Mouse (Mus musculus): ENCODE measurements around the gene Tuba3b. TPM values are rescaled to one million over a fixed set of nuclear protein-coding genes. Genes with fewer than 3 reads are reported as not detected.

Gene Tuba3b
- polyA plus RNA-seq, 1 experiment: not detected

GRCm38 (mm10) chr6:145656740-145657591 lies 41.4 kb downstream of the Tuba3b start:
- TF ChIP-seq POLR2A (IDR thresholded peaks at IDR 0.05; ENCODE audit: extremely low read depth, insufficient read depth, low read length) (no peak), CTCF (IDR thresholded peaks at IDR 0.05; ENCODE audit: extremely low read depth, insufficient read depth, low read length) (0 out of 2 replicates have a peak, but pooled peaks have one; percentile 12)
- no peak overlapping the region for H3K27ac ChIP-seq (ENCODE audit: insufficient read depth, low read length)
- H3K4me3 ChIP-seq (ENCODE audit: insufficient read depth, low read length): no peak overlapping the region
- H3K4me1 ChIP-seq (ENCODE audit: control insufficient read depth, insufficient read depth, low read length): no peaks in the 10 kb centered on the region

- Histone ChIP-seq H3K4me1 (ENCODE audit: control insufficient read depth, insufficient read depth, low read length) (no peaks in the 10 kb centered on the region), H3K4me3 (ENCODE audit: insufficient read depth, low read length) (no peak overlapping the region), H3K27ac (ENCODE audit: insufficient read depth, low read length) (no peak overlapping the region)
- TF ChIP-seq POLR2A (IDR thresholded peaks at IDR 0.05; ENCODE audit: extremely low read depth, insufficient read depth, low read length): no peak
- TF ChIP-seq CTCF (IDR thresholded peaks at IDR 0.05; ENCODE audit: extremely low read depth, insufficient read depth, low read length): no peak
Measured at GRCm38 (mm10) chr6:145659116-145659515, 43.6 kb downstream of the Tuba3b start.

GRCm38 (mm10) chr6:145660943-145661342 lies 45.4 kb downstream of the Tuba3b start:
- H3K27ac ChIP-seq (ENCODE audit: insufficient read depth, low read length): no peak overlapping the region
- no peak for TF ChIP-seq CTCF (IDR thresholded peaks at IDR 0.05; ENCODE audit: extremely low read depth, insufficient read depth, low read length)
- TF ChIP-seq POLR2A (IDR thresholded peaks at IDR 0.05; ENCODE audit: extremely low read depth, insufficient read depth, low read length): no peak
- H3K4me3 ChIP-seq (ENCODE audit: insufficient read depth, low read length): no peak overlapping the region
- H3K4me1 ChIP-seq (ENCODE audit: control insufficient read depth, insufficient read depth, low read length): no peaks in the 10 kb centered on the region

GRCm38 (mm10) chr6:145664208-145664607 lies 48.7 kb downstream of the Tuba3b start:
- Histone ChIP-seq H3K27ac (ENCODE audit: insufficient read depth, low read length) (no peak overlapping the region), H3K4me3 (ENCODE audit: insufficient read depth, low read length) (no peak overlapping the region), H3K4me1 (ENCODE audit: control insufficient read depth, insufficient read depth, low read length) (no peaks in the 10 kb centered on the region)
- TF ChIP-seq CTCF (IDR thresholded peaks at IDR 0.05; ENCODE audit: extremely low read depth, insufficient read depth, low read length) (no peak), POLR2A (IDR thresholded peaks at IDR 0.05; ENCODE audit: extremely low read depth, insufficient read depth, low read length) (no peak)

- Histone ChIP-seq H3K27ac (ENCODE audit: insufficient read depth, low read length) (no peak overlapping the region), H3K4me1 (ENCODE audit: control insufficient read depth, insufficient read depth, low read length) (no peaks in the 10 kb centered on the region), H3K4me3 (ENCODE audit: insufficient read depth, low read length) (no peak overlapping the region)
- TF ChIP-seq CTCF (IDR thresholded peaks at IDR 0.05; ENCODE audit: extremely low read depth, insufficient read depth, low read length) (no peak), POLR2A (IDR thresholded peaks at IDR 0.05; ENCODE audit: extremely low read depth, insufficient read depth, low read length) (no peak)
Measured at GRCm38 (mm10) chr6:145665751-145666150, 50.2 kb downstream of the Tuba3b start.

- no peak overlapping the region for H3K27ac ChIP-seq (ENCODE audit: insufficient read depth, low read length)
- TF ChIP-seq CTCF (IDR thresholded peaks at IDR 0.05; ENCODE audit: extremely low read depth, insufficient read depth, low read length) (no peak), POLR2A (IDR thresholded peaks at IDR 0.05; ENCODE audit: extremely low read depth, insufficient read depth, low read length) (no peak)
- H3K4me3 ChIP-seq (ENCODE audit: insufficient read depth, low read length): no peak overlapping the region
- no peaks in the 10 kb centered on the region for H3K4me1 ChIP-seq (ENCODE audit: control insufficient read depth, insufficient read depth, low read length)
Measured at GRCm38 (mm10) chr6:145667654-145668053, 52.1 kb downstream of the Tuba3b start.

- Histone ChIP-seq H3K4me3 (ENCODE audit: insufficient read depth, low read length) (no peak overlapping the region), H3K27ac (ENCODE audit: insufficient read depth, low read length) (no peak overlapping the region), H3K4me1 (ENCODE audit: control insufficient read depth, insufficient read depth, low read length) (no peaks in the 10 kb centered on the region)
- no peak for TF ChIP-seq POLR2A (IDR thresholded peaks at IDR 0.05; ENCODE audit: extremely low read depth, insufficient read depth, low read length)
- no peak for TF ChIP-seq CTCF (IDR thresholded peaks at IDR 0.05; ENCODE audit: extremely low read depth, insufficient read depth, low read length)
Measured at GRCm38 (mm10) chr6:145669596-145670071, 54.1 kb downstream of the Tuba3b start.

Other genes starting within 250 kb of the Tuba3b start
- 1.0 and 1.3 TPM in 2 replicates for gene Lmntd1, start 1.4 kb upstream of the Tuba3b start, polyA plus RNA-seq (2012; rRNA removed)
- gene Rassf8, start 131.0 kb downstream of the Tuba3b start, polyA plus RNA-seq (2012; rRNA removed): 14.1 and 14.7 TPM in 2 replicates
- 23.5 and 26.2 TPM in 2 replicates for gene Bhlhe41, start 249.8 kb downstream of the Tuba3b start, polyA plus RNA-seq (2012; rRNA removed)